Mouse (Mus musculus) pancreas, adult 10 weeks (tissue): ENCODE measurements around the gene Ifna16. TPM values are rescaled to one million over a fixed set of nuclear protein-coding genes. Genes with fewer than 3 reads are reported as not detected.

Experiments used
- polyA plus RNA-seq: library from polyadenylated mRNA; stranded (reverse); fragments of 350-450 nt; fragmentation: Illumina TruSeq; extraction: RNeasy Lipid Tissue Mini Kit (QIAGEN cat#74804); gene quantifications from one replicate; pipeline ENCODE4 v1.2.3, GENCODE M21; 2015; ENCODE audit warnings: low read depth, low replicate concordance; ENCODE audit not compliant: insufficient read depth

Gene Ifna16
- polyA plus RNA-seq = not detected

DNA sequence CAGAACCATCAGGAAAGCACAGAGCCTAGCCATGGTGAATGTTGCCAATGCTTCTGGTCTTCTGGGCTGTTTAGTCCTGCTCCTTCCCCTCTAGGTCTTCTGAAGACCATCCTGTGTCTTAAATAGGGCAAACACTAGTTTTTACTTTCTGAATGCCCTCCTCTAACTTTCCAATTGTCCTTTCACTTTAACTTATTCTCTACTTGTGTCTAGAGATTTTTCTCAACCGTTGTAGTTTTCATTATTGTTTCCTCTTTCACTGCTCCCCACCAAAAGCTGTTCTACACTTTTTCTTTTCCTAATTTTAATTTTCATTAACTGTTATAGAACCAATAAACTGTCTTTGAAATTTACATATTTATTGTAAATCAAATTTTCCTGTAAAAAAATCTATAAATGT, at the start of gene Ifna16:
Ifna16 (minus strand) TSS at position 101 of the 400 bp plus-strand sequence.

DNA sequence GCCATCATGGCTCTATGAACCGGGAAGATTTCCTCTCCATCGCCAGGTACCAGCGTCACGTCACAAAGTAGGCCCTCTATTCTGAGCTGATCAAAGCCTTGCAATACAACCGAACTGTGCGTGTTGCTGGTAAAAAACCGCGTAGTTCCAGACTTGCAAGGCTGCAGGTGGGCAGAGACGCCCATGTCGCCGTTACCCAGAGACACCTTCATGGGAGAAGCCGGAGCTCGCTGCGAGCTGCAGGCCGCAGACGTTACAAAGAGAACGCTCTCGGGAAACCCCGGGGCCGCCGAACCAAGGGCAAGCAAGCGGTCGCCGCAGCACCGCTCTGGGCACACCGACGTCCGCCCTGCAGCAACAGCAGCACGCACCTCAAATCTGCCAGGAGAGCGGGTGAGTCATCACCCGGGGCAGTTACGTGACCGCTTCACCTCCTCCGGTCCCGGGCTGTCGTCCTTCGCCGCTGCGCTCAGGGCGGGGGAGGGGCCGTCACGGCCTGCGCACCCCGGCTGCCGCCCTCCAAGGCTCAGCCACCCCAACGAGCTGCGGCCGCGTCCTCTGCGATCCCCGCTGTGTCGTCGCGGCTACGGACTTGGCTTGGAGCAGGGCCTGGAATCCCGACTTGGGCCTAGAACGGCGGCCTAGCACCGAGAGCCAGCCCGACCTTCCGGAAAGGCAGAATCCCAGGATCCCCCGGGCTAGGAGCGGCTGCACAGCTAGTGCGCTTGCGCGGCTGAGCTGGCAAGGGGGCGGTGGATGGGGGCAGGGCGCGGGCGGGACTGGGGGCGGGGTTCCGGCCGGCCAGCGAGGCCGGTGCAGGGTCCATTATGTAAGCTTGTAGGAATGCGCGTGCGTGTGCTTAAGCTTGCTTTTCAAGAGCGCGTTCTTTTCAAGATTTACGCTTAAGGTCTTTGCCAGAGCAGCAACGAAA, 45.3 kb upstream of the Ifna16 start, which contains the start of the genes Gm26566 and Klhl9:
Gm26566 (plus strand) TSS at position 15 of the 931 bp plus-strand sequence.
Klhl9 (minus strand) TSS at position 675 of the 931 bp plus-strand sequence.

DNA sequence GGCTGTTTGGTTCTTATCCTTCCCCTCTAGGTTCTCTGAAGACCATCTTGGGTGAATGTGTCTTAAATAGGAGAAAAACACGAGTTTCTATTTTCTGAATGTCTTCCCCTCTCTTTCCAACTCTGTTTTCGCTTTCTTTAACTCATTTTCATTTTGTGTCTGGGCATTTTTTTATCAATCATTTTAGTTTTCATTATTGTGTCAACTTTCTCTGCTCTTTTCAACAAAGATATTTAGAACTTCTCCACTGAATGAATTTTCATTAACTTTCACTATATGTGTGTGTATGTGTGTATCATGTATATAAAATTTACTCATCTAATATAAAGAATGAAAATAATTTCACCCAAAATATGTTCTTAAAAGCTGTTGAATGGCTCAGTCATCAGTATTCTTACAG, 14.5 kb upstream of the Ifna16 start, which contains the start of gene Ifnab:
Ifnab (minus strand) TSS at position 101 of the 400 bp plus-strand sequence.

DNA sequence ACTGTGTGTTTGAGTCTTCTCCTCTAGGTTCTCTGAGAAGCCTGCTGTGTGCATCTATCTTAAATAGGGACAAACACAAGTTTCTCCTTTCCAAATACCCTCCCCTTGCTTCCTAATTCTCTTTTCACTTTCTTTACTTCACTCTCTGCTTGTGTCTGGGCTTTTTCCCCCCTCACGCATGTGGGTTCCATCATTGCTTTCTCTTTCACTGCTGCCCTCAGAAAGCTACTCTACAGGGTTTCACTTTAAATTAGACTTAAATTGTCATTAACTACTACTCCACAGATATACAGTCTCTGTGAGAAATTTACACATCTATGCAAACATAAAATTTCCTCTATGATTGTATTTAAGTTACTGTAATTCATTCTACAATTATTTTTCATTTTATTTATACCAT, 7.1 kb upstream of the Ifna16 start, which contains the start of gene Ifna2:
Ifna2 (minus strand) TSS at position 101 of the 400 bp plus-strand sequence.

DNA sequence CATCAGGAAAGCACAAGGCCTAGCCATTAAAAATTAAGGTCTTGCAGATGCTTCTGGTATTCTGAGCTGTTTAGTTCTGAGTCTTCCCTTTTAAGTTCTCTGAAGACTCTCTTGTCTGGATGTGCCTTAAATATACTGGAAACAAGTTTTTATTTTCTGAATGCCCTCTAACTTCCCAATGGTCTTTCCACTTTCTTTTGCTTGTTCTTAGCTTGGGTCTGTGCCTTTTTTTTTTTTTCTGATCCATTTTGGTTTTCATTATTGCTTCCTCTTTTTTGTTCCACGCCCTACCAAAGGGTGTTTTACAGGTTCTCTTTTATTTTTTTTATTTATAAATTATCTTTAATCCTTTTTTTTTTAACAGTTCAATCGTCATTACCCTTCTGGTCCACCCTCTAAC, 32.4 kb downstream of the Ifna16 start, which contains the start of gene Ifna13:
Ifna13 (minus strand) TSS at position 101 of the 400 bp plus-strand sequence.

DNA sequence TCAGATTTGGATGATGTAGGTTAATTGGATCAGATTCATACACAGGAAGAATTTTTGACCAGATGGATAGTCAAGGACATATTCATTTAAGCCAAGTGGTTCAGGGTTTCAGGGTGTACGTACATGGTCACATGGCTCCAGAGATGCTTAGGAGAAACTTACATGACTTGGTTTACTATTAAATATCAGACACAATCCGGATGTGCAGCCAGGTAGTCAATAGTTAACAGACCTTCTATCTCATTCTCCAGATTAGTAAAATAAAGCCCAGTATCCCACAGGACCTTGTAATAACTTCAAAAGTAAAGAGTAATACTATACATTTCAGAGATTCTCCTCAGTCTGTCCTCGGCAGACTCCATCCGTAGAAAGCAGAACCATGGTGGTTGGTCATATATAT, 42.4 kb downstream of the Ifna16 start, which contains the start of gene C87499:
C87499 (minus strand) TSS at position 101 of the 400 bp plus-strand sequence.

Other genes with a start within 250 kb of the Ifna16 start
- 4.0 TPM for gene Hacd4, start 238.0 kb downstream of the Ifna16 start, polyA plus RNA-seq
- gene Ifnb1, start 154.2 kb downstream of the Ifna16 start, polyA plus RNA-seq = not detected
- gene Ifna15, start 118.7 kb downstream of the Ifna16 start, polyA plus RNA-seq = not detected
- gene Ifna14, start 105.1 kb downstream of the Ifna16 start, polyA plus RNA-seq = not detected
- not detected for gene Ifna9, start 84.5 kb downstream of the Ifna16 start, polyA plus RNA-seq
- gene Ifna12, start 73.5 kb downstream of the Ifna16 start, polyA plus RNA-seq = not detected
- not detected for gene C87499, start 42.5 kb downstream of the Ifna16 start, polyA plus RNA-seq
- not detected for gene Ifna13, start 32.5 kb downstream of the Ifna16 start, polyA plus RNA-seq
- not detected for gene Ifna2, start 7.0 kb upstream of the Ifna16 start, polyA plus RNA-seq
- not detected for gene Ifnab, start 14.4 kb upstream of the Ifna16 start, polyA plus RNA-seq
- not detected for gene Gm26566, start 44.9 kb upstream of the Ifna16 start, polyA plus RNA-seq
- gene Klhl9, start 45.5 kb upstream of the Ifna16 start, polyA plus RNA-seq = 7.4 TPM
- not detected for gene Gm13271, start 77.9 kb upstream of the Ifna16 start, polyA plus RNA-seq
- not detected for gene Gm13283, start 83.2 kb upstream of the Ifna16 start, polyA plus RNA-seq
- gene Gm13290, start 96.9 kb upstream of the Ifna16 start, polyA plus RNA-seq = not detected
- not detected for gene Gm13289, start 100.0 kb upstream of the Ifna16 start, polyA plus RNA-seq
- not detected for gene Gm13272, start 102.9 kb upstream of the Ifna16 start, polyA plus RNA-seq
- not detected for gene Ifnz, start 105.2 kb upstream of the Ifna16 start, polyA plus RNA-seq
- gene Gm13276, start 108.8 kb upstream of the Ifna16 start, polyA plus RNA-seq = not detected
- gene Gm13277, start 111.7 kb upstream of the Ifna16 start, polyA plus RNA-seq = not detected
- gene Gm13278, start 114.6 kb upstream of the Ifna16 start, polyA plus RNA-seq = not detected
- gene Gm13275, start 117.6 kb upstream of the Ifna16 start, polyA plus RNA-seq = not detected
- not detected for gene Gm13279, start 120.5 kb upstream of the Ifna16 start, polyA plus RNA-seq
- gene Gm13285, start 122.7 kb upstream of the Ifna16 start, polyA plus RNA-seq = not detected
- gene Gm13287, start 126.3 kb upstream of the Ifna16 start, polyA plus RNA-seq = not detected
- not detected for gene Gm13288, start 128.6 kb upstream of the Ifna16 start, polyA plus RNA-seq
- not detected for gene Ifna7, start 139.3 kb upstream of the Ifna16 start, polyA plus RNA-seq
- gene Ifna11, start 143.0 kb upstream of the Ifna16 start, polyA plus RNA-seq = not detected
- not detected for gene Ifna6, start 150.5 kb upstream of the Ifna16 start, polyA plus RNA-seq
- gene Ifna5, start 158.6 kb upstream of the Ifna16 start, polyA plus RNA-seq = not detected
- not detected for gene Ifna4, start 164.9 kb upstream of the Ifna16 start, polyA plus RNA-seq
- not detected for gene Ifna1, start 173.2 kb upstream of the Ifna16 start, polyA plus RNA-seq
- not detected for gene Ifne, start 203.3 kb upstream of the Ifna16 start, polyA plus RNA-seq